Mouse (Mus musculus): ENCODE results near the gene Ksr2.

DNA sequence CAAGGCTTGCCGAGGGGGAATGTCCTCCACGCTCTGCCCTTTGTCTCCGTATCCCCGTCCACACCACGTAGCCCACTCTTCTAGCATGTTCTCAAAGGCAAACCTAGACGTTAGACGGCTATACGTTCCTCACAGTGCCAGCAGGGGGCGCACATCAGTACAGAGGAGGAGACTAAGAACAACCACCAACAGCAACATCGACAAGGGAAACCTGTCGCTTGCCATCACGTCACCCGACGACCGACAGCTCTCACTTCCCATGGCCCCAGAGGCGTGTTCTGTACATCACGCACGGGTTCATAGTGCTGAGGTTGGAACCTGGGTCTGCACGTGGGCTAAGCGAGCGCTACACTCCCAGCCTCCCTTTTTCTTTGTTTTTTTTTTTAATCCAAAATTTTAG is 83.3 kb downstream of the Ksr2 start:
- no peak for TF ChIP-seq GATA1 (IDR thresholded peaks at IDR 0.05; ENCODE audit: borderline replicate concordance, low read length)
- TF ChIP-seq FLI1 (IDR thresholded peaks at IDR 0.05; ENCODE audit: low read length), result no peak
